Comparison of ENCODE assay signal across 8 mouse cellular contexts in the genomic region with DNA sequence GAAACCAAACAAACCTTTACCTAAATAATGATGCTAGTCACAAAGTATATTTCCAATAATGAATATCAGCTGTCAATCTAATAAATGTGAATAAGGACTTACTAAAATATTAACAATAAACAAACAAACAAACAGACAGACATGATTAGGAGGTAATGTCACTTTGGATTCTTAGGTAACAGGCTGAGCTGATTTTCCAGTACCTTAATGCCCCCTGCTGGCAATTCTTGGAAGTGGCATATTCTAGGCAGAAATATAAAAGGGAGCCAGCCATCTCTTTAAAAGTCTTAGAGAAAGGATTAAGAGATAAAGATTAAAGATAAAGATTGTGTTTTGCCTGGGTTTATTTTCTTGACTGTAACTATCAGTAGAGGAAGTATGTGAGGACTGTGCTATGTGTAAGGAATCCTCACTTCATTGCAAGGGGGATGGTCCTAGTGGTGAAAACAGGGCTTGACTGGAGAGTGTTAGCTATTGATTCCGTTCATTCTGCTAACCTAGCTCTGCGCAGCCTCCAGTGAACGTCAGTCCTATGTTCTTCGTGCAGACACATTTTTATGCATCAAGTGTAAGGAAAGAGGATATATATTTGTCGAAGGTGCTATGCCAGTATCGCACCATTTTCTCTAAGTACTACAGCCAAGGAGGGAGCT.
A peak's percentile ranks its signal among the peaks of the same experiment; 100 is the strongest.
DNase-seq lines count a peak whose midpoint lies in the region; ATAC-seq and TF ChIP-seq lines count a peak whose summit lies in the region.

No protein-coding gene starts in this region.

- H3K4me3 ChIP-seq in forebrain, embryonic 11.5 days (ENCODE audit: low read depth, low read length): no peak overlapping the region
- no peak overlapping the region for H3K4me3 ChIP-seq in kidney, adult 2 months (ENCODE audit: insufficient read depth, low read depth, low read length)
- H3K4me3 ChIP-seq in limb, embryonic 10.5 days: no peak overlapping the region
- no peak overlapping the region for H3K4me3 ChIP-seq in neural tube, embryonic 13.5 days

- no peak for TF ChIP-seq POLR2A in kidney, adult 2 months (IDR thresholded peaks at IDR 0.05; ENCODE audit: low read depth, low read length)

- no peak overlapping the region for H3K27ac ChIP-seq in forebrain, embryonic 11.5 days (ENCODE audit: low read depth, low read length)
- no peak overlapping the region for H3K27ac ChIP-seq in kidney, adult 2 months (ENCODE audit: insufficient read depth, low read depth, low read length)
- no peak overlapping the region for H3K27ac ChIP-seq in limb, embryonic 10.5 days
- no peak overlapping the region for H3K27ac ChIP-seq in neural tube, embryonic 13.5 days (replicated peaks)

- H3K4me1 ChIP-seq in forebrain, embryonic 11.5 days (replicated peaks; ENCODE audit: control insufficient read depth, insufficient read depth, low read length): no peaks in the 10 kb centered on the region
- H3K4me1 ChIP-seq in kidney, adult 2 months (ENCODE audit: control insufficient read depth, insufficient read depth, low read length): no peaks in the 10 kb centered on the region
- H3K4me1 ChIP-seq in limb, embryonic 10.5 days: no peaks in the 10 kb centered on the region
- H3K4me1 ChIP-seq in neural tube, embryonic 13.5 days (replicated peaks): no peaks in the 10 kb centered on the region

- WGBS in forebrain, embryonic 11.5 days: 58% methylated on average over 6 of the region's 6 CpGs
- WGBS in kidney, adult 2 months: 54% methylated on average over 6 of the region's 6 CpGs
- 64% methylated on average over 6 of the region's 6 CpGs for WGBS in limb, embryonic 10.5 days
- WGBS in neural tube, embryonic 13.5 days: 55% methylated on average over 6 of the region's 6 CpGs

- peak; percentile 15 for DNase-seq in thymus, postnatal 0 days (ENCODE audit: low spot score)
- DNase-seq in thymus, adult 18-20 months: no peak
- DNase-seq in c-Kit-positive CD71-negative TER-119-negative erythroid progenitor cells, embryonic 14.5 days (ENCODE audit: low read depth): peak; percentile 24
- DNase-seq in forebrain, embryonic 11.5 days (ENCODE audit: low spot score): peak; percentile 53
- peak; percentile 38 for DNase-seq in kidney, adult 2 months
- peak; percentile 47 for DNase-seq in limb, embryonic 10.5 days (ENCODE audit: low spot score)

- 0 out of 2 replicates have a peak, but pooled peaks have one; percentile 14 for TF ChIP-seq CTCF in kidney, adult 2 months (conservative IDR thresholded peaks at IDR 0.05; ENCODE audit: insufficient read depth, insufficient read length, low read depth, low read length)

- no peaks in the 10 kb centered on the region for H3K9me3 ChIP-seq in forebrain, embryonic 11.5 days (ENCODE audit: control insufficient read depth, low read length)
- no peaks in the 10 kb centered on the region for H3K9me3 ChIP-seq in limb, embryonic 10.5 days (replicated peaks)
- no peaks in the 10 kb centered on the region for H3K9me3 ChIP-seq in neural tube, embryonic 13.5 days

- peak; percentile 61; the same call in 1 of the 2 replicates for ATAC-seq in forebrain, embryonic 11.5 days (replicated peaks; ENCODE audit: low FRiP score)
- ATAC-seq in neural tube, embryonic 13.5 days (ENCODE audit: low read depth): peak; percentile 67; the same call in 1 of the 2 replicates
- no peak for ATAC-seq in inflammation-experienced regulatory T-cells, adult 6 months

- H3K36me3 ChIP-seq in forebrain, embryonic 11.5 days (ENCODE audit: control insufficient read depth, insufficient read depth, low read length): no peaks in the 10 kb centered on the region
- no peaks in the 10 kb centered on the region for H3K36me3 ChIP-seq in kidney, adult 2 months (ENCODE audit: control insufficient read depth, insufficient read depth, low read length)
- no peaks in the 10 kb centered on the region for H3K36me3 ChIP-seq in limb, embryonic 10.5 days
- no peaks in the 10 kb centered on the region for H3K36me3 ChIP-seq in neural tube, embryonic 13.5 days

- no peak overlapping the region for H3K4me2 ChIP-seq in forebrain, embryonic 11.5 days (ENCODE audit: low read depth, low read length, severe bottlenecking)
- no peak overlapping the region for H3K4me2 ChIP-seq in neural tube, embryonic 13.5 days

- H3K27me3 ChIP-seq in forebrain, embryonic 11.5 days (ENCODE audit: control insufficient read depth, insufficient read depth, low read length): no peaks in the 10 kb centered on the region
- no peaks in the 10 kb centered on the region for H3K27me3 ChIP-seq in kidney, adult 2 months (replicated peaks; ENCODE audit: control insufficient read depth, insufficient read depth, low read length)
- H3K27me3 ChIP-seq in limb, embryonic 10.5 days (ENCODE audit: low read depth, poor library complexity, severe bottlenecking): no peaks in the 10 kb centered on the region
- H3K27me3 ChIP-seq in neural tube, embryonic 13.5 days: no peaks in the 10 kb centered on the region

- H3K9ac ChIP-seq in forebrain, embryonic 11.5 days (ENCODE audit: low read length): no peak overlapping the region
- no peak overlapping the region for H3K9ac ChIP-seq in neural tube, embryonic 13.5 days

Comparison
In these comparisons a context has a peak if more than half of its experiments do, and no peak if none do; other contexts are left out.
1. DNase-seq: peak in thymus, postnatal 0 days (single experiment), c-Kit-positive CD71-negative TER-119-negative erythroid progenitor cells, embryonic 14.5 days (single experiment), forebrain, embryonic 11.5 days (single experiment), kidney, adult 2 months (single experiment) and limb, embryonic 10.5 days (single experiment); none in thymus, adult 18-20 months (0 of 2).